8 mouse cellular contexts compared by ENCODE assay signal in genomic region chr19:46970121-46970729, GRCm38 (mm10). TPM values are rescaled to one million over a fixed set of nuclear protein-coding genes. Genes with fewer than 3 reads are reported as not detected.
DNase-seq lines count a peak whose midpoint lies in the region; ATAC-seq and TF ChIP-seq lines count a peak whose summit lies in the region.

No protein-coding gene starts in this region.

- H3K27ac ChIP-seq in layer of hippocampus, adult 2 months = peak overlapping the region; percentile 96
- H3K27ac ChIP-seq in forebrain, embryonic 13.5 days = peak overlapping the region; percentile 36; the same call in 1 of the 2 replicates
- peak overlapping the region; percentile 83 for H3K27ac ChIP-seq in lung, embryonic 15.5 days
- H3K27ac ChIP-seq in thymus, adult 2 months (ENCODE audit: control insufficient read depth, insufficient read depth, low read length) = peak overlapping the region; percentile 80
- H3K27ac ChIP-seq in kidney, embryonic 16.5 days (ENCODE audit: low read length) = no peak overlapping the region; the same call in 1 of the 2 replicates

- H3K9ac ChIP-seq in forebrain, embryonic 13.5 days = no peak overlapping the region
- no peak overlapping the region for H3K9ac ChIP-seq in lung, embryonic 15.5 days
- no peak overlapping the region for H3K9ac ChIP-seq in kidney, embryonic 16.5 days (replicated peaks; ENCODE audit: low read length)

- ATAC-seq in forebrain, embryonic 13.5 days = no peak
- peak; percentile 27; the same call in 1 of the 2 replicates for ATAC-seq in lung, embryonic 15.5 days (ENCODE audit: borderline replicate concordance, extremely low read depth, low FRiP score, low TSS enrichment)
- ATAC-seq in kidney, embryonic 16.5 days (ENCODE audit: low FRiP score, low TSS enrichment) = no peak

- peak overlapping the region; percentile 22; the same call in 1 of the 2 replicates for H3K4me3 ChIP-seq in layer of hippocampus, adult 2 months
- no peak overlapping the region for H3K4me3 ChIP-seq in forebrain, embryonic 13.5 days
- H3K4me3 ChIP-seq in lung, embryonic 15.5 days = no peak overlapping the region
- H3K4me3 ChIP-seq in thymus, adult 2 months (ENCODE audit: control insufficient read depth, insufficient read depth, low read length) = peak overlapping the region; percentile 8; the same call in 1 of the 2 replicates
- no peak overlapping the region for H3K4me3 ChIP-seq in kidney, embryonic 16.5 days (ENCODE audit: low read length)

- DNase-seq in layer of hippocampus, adult 2 months (ENCODE audit: low spot score in 2 of 2) = no peak
- DNase-seq in layer of hippocampus, postnatal 36 days = no peak
- peak; percentile 53 for DNase-seq in thymus, adult 2 months
- no peak for DNase-seq in left cerebral cortex, adult 11 months (ENCODE audit: low spot score)
- no peak for DNase-seq in gastrocnemius, postnatal 4 days (ENCODE audit: low spot score in 2 of 2)

- no peak for TF ChIP-seq CTCF in layer of hippocampus, adult 2 months (conservative IDR thresholded peaks at IDR 0.05)
- no peak for TF ChIP-seq CTCF in thymus, adult 2 months (IDR thresholded peaks at IDR 0.05; ENCODE audit: borderline replicate concordance, control insufficient read depth, extremely low read depth, insufficient read depth, low read length, poor library complexity)

- peaks cover 27% of the 10 kb centered on the region for H3K4me1 ChIP-seq in forebrain, embryonic 13.5 days
- peaks cover 35% of the 10 kb centered on the region for H3K4me1 ChIP-seq in lung, embryonic 15.5 days
- H3K4me1 ChIP-seq in thymus, adult 2 months (replicated peaks; ENCODE audit: control insufficient read depth, insufficient read depth, low read length) = peaks cover 35% of the 10 kb centered on the region
- peaks cover 16% of the 10 kb centered on the region for H3K4me1 ChIP-seq in kidney, embryonic 16.5 days (ENCODE audit: insufficient read depth, low read length)

- no peak for TF ChIP-seq POLR2A in thymus, adult 2 months (IDR thresholded peaks at IDR 0.05; ENCODE audit: control insufficient read depth, extremely low read depth, insufficient read depth, low read length, poor library complexity)

- no peaks in the 10 kb centered on the region for H3K36me3 ChIP-seq in forebrain, embryonic 13.5 days (ENCODE audit: poor library complexity, severe bottlenecking)
- H3K36me3 ChIP-seq in lung, embryonic 15.5 days = no peaks in the 10 kb centered on the region
- no peaks in the 10 kb centered on the region for H3K36me3 ChIP-seq in thymus, adult 2 months (ENCODE audit: control insufficient read depth, insufficient read depth, low read length)
- no peaks in the 10 kb centered on the region for H3K36me3 ChIP-seq in kidney, embryonic 16.5 days (ENCODE audit: insufficient read depth, low read length)

- no peak overlapping the region for H3K4me2 ChIP-seq in forebrain, embryonic 13.5 days
- peak overlapping the region; percentile 25; the same call in 1 of the 2 replicates for H3K4me2 ChIP-seq in lung, embryonic 15.5 days
- H3K4me2 ChIP-seq in kidney, embryonic 16.5 days (replicated peaks; ENCODE audit: low read depth, low read length) = no peak overlapping the region

- no peaks in the 10 kb centered on the region for H3K9me3 ChIP-seq in forebrain, embryonic 13.5 days (replicated peaks)
- H3K9me3 ChIP-seq in lung, embryonic 15.5 days = no peaks in the 10 kb centered on the region
- H3K9me3 ChIP-seq in kidney, embryonic 16.5 days (ENCODE audit: low read length) = no peaks in the 10 kb centered on the region

- no peaks in the 10 kb centered on the region for H3K27me3 ChIP-seq in forebrain, embryonic 13.5 days
- H3K27me3 ChIP-seq in lung, embryonic 15.5 days = no peaks in the 10 kb centered on the region
- H3K27me3 ChIP-seq in thymus, adult 2 months (ENCODE audit: control insufficient read depth, insufficient read depth, low read length) = no peaks in the 10 kb centered on the region
- H3K27me3 ChIP-seq in kidney, embryonic 16.5 days (ENCODE audit: insufficient read depth, low read length) = no peaks in the 10 kb centered on the region

- WGBS in forebrain, embryonic 13.5 days = 66% methylated on average over 13 of the region's 13 CpGs
- WGBS in lung, embryonic 15.5 days = 32% methylated on average over 13 of the region's 13 CpGs
- WGBS in thymus, adult 2 months = 16% methylated on average over 13 of the region's 13 CpGs
- WGBS in kidney, embryonic 16.5 days = 38% methylated on average over 13 of the region's 13 CpGs

RNA-seq across cellular contexts. Expression of gene Ina, which starts 44.3 kb away (rescaled TPM):
- 100 to 1,000 TPM; 170 to 180 TPM for total RNA-seq in layer of hippocampus, adult 2 months (2021)
- 100 to 1,000 TPM; 183 to 189 TPM for total RNA-seq in layer of hippocampus, postnatal 36 days (2021)
- 206 and 221 TPM in 2 replicates for polyA plus RNA-seq in forebrain, embryonic 13.5 days (2015; fragmentation: Nextera tagmentation; extraction: Ambion mirVana)
- 1.0 and 2.3 TPM in 2 replicates for polyA plus RNA-seq in lung, embryonic 15.5 days (2015; fragmentation: Nextera tagmentation; extraction: Ambion mirVana)
- 0.24 and 0.30 TPM in 2 replicates for polyA plus RNA-seq in thymus, adult 2 months (2012; rRNA removed)
- 0.71 and 2.1 TPM in 2 replicates for polyA plus RNA-seq in kidney, embryonic 16.5 days (2015; fragmentation: Nextera tagmentation; extraction: Ambion mirVana)
- under 1 TPM; 0.08 to 0.25 TPM for total RNA-seq in gastrocnemius, postnatal 4 days (2021)

RNA-seq across cellular contexts. Expression of gene Nt5c2, which starts 44.7 kb away (rescaled TPM):
- 10 to 100 TPM; 80.9 to 84.4 TPM for total RNA-seq in layer of hippocampus, adult 2 months (2021)
- total RNA-seq in layer of hippocampus, postnatal 36 days (2021) = 10 to 100 TPM; 69.8 to 84.2 TPM
- polyA plus RNA-seq in forebrain, embryonic 13.5 days (2015; fragmentation: Nextera tagmentation; extraction: Ambion mirVana) = 68.8 and 83.9 TPM in 2 replicates
- polyA plus RNA-seq in lung, embryonic 15.5 days (2015; fragmentation: Nextera tagmentation; extraction: Ambion mirVana) = 85.4 and 86.0 TPM in 2 replicates
- 32.8 and 32.9 TPM in 2 replicates for polyA plus RNA-seq in thymus, adult 2 months (2012; rRNA removed)
- 77.5 and 89.4 TPM in 2 replicates for polyA plus RNA-seq in kidney, embryonic 16.5 days (2015; fragmentation: Nextera tagmentation; extraction: Ambion mirVana)
- 10 to 100 TPM; 68.7 to 80.2 TPM for total RNA-seq in gastrocnemius, postnatal 4 days (2021)

Comparison
In these comparisons a context has a peak if more than half of its experiments do, and no peak if none do; other contexts are left out.
1. H3K4me3 ChIP-seq: peak in layer of hippocampus, adult 2 months (single experiment) and thymus, adult 2 months (single experiment); none in forebrain, embryonic 13.5 days (single experiment), lung, embryonic 15.5 days (single experiment) and kidney, embryonic 16.5 days (single experiment).
2. RNA of gene Ina, which starts 44.3 kb away (polyA plus RNA-seq): 206 to 221 TPM in forebrain, embryonic 13.5 days; 1.0 to 2.3 TPM in lung, embryonic 15.5 days, 0.71 to 2.1 TPM in kidney, embryonic 16.5 days and 0.24 to 0.30 TPM in thymus, adult 2 months; every median in the first group is over 10 times any median in the second.